Mouse (Mus musculus) macrophage (primary cell): ENCODE results near the gene Pdzd2. TPM values are rescaled to one million over a fixed set of nuclear protein-coding genes. Genes with fewer than 3 reads are reported as not detected.

Source experiments
- H3K27ac ChIP-seq: fragments of 350-480 bp; formaldehyde crosslinking; 2 replicates; pipeline ENCODE4 v1.9.0; 2021
- H3K36me3 ChIP-seq: fragments of 350-480 bp; formaldehyde crosslinking; 2 replicates; pipeline ENCODE4 v1.9.0; 2021; ENCODE audit errors: inconsistent target
- H3K4me3 ChIP-seq: fragments of 350-480 bp; formaldehyde crosslinking; 2 replicates; pipeline ENCODE4 v1.9.0; 2021; ENCODE audit errors: inconsistent target
- H3K79me2 ChIP-seq: fragments of 350-480 bp; formaldehyde crosslinking; 2 replicates; pipeline ENCODE4 v1.9.0; 2021; ENCODE audit errors: inconsistent target
- WGBS: methylation state at CpG from one replicate; pipeline ENCODE4 v1.1.7; 2026; ENCODE audit warnings: inconsistent platforms; ENCODE audit not compliant: missing documents; 5-methylcytosine and 5-hydroxymethylcytosine counted together
- polyA plus RNA-seq: library from polyadenylated mRNA; stranded (reverse); fragments of 250-400 nt; gene quantifications from 3 replicates; pipeline ENCODE4 v1.2.4, GENCODE M21; 2018; ENCODE audit warnings: inconsistent platforms

The Pdzd2 gene
- polyA plus RNA-seq, 1 experiment from 2014 or later = not detected

DNA sequence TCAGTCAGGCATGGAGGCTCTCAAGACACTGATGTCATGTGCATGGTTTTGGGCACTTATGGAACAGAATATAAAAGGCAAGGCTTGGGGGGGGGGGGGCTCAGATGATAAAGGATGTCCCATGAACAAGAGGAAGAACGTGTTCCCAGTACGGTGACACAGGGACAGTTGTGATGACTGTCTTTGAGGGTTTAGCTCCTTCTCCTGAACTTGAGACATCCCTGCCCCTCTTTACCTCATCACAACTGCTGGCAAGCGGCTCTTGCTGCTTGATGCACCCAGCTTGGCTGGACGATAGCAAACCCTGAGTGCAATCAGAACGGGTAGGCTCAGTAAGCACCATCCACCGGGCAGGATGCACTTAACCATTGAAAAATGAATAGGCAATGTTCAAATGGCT is 192.9 kb downstream of the Pdzd2 start:
- no peaks in the 10 kb centered on the region for H3K36me3 ChIP-seq
- no peaks in the 10 kb centered on the region for H3K79me2 ChIP-seq
- H3K27ac ChIP-seq = no peak overlapping the region
- no peak overlapping the region for H3K4me3 ChIP-seq
- WGBS = 93% methylated on average over 6 of the region's 6 CpGs

DNA sequence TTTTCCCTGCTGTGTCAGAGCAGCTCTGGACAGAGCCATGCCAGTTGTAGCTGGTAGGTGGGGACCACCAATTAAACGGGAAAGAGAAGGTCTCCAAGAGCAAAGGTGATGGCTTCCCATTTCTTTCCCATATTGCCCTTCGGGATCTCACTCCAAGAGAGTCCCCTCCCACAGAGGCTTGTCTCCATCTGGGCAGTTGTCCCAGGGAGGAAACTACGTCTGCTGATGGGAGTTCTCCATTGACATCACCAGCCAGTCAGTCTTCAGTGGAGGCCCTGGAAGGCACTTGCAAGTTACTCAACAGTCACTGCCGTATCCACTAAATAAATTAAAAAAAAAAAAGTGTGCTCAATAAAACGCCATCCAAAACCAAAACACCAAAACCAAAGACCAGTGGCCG is 194.1 kb downstream of the Pdzd2 start:
- H3K36me3 ChIP-seq = no peaks in the 10 kb centered on the region
- H3K27ac ChIP-seq = no peak overlapping the region
- 84% methylated on average over 6 of the region's 6 CpGs for WGBS
- H3K4me3 ChIP-seq = no peak overlapping the region
- H3K79me2 ChIP-seq = no peaks in the 10 kb centered on the region

- H3K79me2 ChIP-seq = no peaks in the 10 kb centered on the region
- no peak overlapping the region for H3K4me3 ChIP-seq
- WGBS = 100% methylated on average over 3 of the region's 3 CpGs
- no peaks in the 10 kb centered on the region for H3K36me3 ChIP-seq
- H3K27ac ChIP-seq = no peak overlapping the region
Observed at GRCm38 (mm10) chr15:12545220-12545619, 194.5 kb downstream of the Pdzd2 start.

- no peak overlapping the region for H3K4me3 ChIP-seq
- H3K27ac ChIP-seq = no peak overlapping the region
- no peaks in the 10 kb centered on the region for H3K36me3 ChIP-seq
- 94% methylated on average over 13 of the region's 13 CpGs for WGBS
- H3K79me2 ChIP-seq = no peaks in the 10 kb centered on the region
Observed at GRCm38 (mm10) chr15:12543686-12544325, 195.9 kb downstream of the Pdzd2 start.

DNA sequence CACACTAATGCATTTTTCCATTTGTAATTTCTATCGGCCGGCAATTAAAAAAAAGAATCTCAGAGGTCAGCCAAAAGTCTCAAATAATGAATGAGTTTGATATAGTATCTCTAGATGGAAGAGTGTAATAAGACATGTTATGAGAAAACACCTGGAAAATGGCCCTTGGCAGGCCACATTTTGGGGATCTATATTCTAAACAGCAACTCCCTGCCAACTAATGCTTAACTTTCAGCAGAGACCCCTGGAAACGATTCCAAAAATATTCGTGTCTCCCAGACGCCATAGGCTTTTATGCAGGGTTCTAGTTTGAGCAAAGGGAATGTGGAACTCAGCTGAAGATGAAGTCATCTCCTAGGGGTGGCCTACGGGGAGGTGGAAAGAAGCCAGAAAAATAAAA is 197.4 kb downstream of the Pdzd2 start:
- H3K36me3 ChIP-seq = no peaks in the 10 kb centered on the region
- no peaks in the 10 kb centered on the region for H3K79me2 ChIP-seq
- H3K4me3 ChIP-seq = no peak overlapping the region
- WGBS = 94% methylated on average over 6 of the region's 6 CpGs
- H3K27ac ChIP-seq = no peak overlapping the region

DNA sequence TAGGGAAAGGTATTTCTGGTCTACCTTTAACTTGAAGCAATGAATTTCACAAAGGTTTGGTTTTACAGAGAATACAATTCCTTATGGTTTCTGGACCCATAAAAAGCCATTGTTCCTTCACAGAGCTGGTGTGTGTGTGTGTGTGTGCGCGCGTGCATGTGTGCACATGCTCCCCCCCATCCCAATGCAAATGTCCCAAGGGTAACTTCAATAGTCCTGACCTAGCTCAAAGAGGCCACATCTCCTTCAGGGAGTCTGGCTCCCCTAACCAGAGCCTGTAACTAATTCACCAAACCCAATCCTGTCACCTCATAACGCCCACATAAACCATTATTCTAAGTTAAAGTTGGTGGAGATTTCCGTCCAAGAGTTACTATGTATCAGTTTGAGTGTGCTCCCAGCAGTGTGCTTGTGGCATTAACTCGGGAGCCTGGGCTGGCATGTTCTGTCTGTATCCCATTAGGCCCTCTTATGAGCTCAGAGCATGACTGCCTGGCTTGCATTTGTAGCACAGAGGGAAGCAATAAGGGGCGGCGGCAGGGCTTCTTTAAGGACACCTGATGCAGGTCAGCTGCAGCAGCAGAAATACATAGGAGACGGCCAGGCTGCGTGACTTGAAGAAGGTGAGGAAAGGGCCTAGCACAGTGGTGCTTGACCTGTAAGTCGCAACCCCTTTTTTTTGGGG is 200.0 kb downstream of the Pdzd2 start:
- 92% methylated on average over 11 of the region's 11 CpGs for WGBS
- H3K4me3 ChIP-seq = no peak overlapping the region
- no peaks in the 10 kb centered on the region for H3K79me2 ChIP-seq
- H3K27ac ChIP-seq = no peak overlapping the region
- H3K36me3 ChIP-seq = no peaks in the 10 kb centered on the region

GRCm38 (mm10) chr15:12533254-12533653 is 206.5 kb downstream of the Pdzd2 start:
- no peak overlapping the region for H3K27ac ChIP-seq
- WGBS = 95% methylated on average over 5 of the region's 5 CpGs
- H3K4me3 ChIP-seq = no peak overlapping the region
- no peaks in the 10 kb centered on the region for H3K36me3 ChIP-seq
- H3K79me2 ChIP-seq = no peaks in the 10 kb centered on the region

- no peaks in the 10 kb centered on the region for H3K36me3 ChIP-seq
- no peaks in the 10 kb centered on the region for H3K79me2 ChIP-seq
- 92% methylated on average over 4 of the region's 4 CpGs for whole genome bisulfite sequencing
- H3K4me3 ChIP-seq = no peak overlapping the region
- H3K27ac ChIP-seq = no peak overlapping the region
Observed at GRCm38 (mm10) chr15:12532568-12532967, 207.2 kb downstream of the Pdzd2 start.

DNA sequence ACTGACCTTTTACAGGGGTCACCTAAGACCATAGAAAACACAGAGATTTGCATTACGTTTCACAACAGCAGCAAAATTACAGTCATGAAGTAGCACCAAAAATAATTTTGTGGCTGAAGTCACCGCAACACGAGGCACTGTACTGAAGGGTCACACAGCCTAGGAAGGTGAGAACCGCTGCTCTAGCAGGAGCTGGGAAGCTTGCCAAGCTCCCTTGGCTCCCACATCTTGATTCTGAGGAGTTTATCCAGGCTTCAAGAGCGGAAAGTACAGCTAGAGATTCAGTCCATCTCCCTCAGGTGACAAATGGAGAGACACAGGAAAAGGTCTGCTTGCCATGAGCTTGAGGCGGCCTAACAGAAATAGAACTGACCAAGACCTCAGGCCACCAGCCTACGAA is 216.9 kb downstream of the Pdzd2 start:
- Histone ChIP-seq H3K79me2 (no peaks in the 10 kb centered on the region), H3K36me3 (no peaks in the 10 kb centered on the region), H3K4me3 (no peak overlapping the region), H3K27ac (no peak overlapping the region)
- 93% methylated on average over 7 of the region's 7 CpGs for WGBS

DNA sequence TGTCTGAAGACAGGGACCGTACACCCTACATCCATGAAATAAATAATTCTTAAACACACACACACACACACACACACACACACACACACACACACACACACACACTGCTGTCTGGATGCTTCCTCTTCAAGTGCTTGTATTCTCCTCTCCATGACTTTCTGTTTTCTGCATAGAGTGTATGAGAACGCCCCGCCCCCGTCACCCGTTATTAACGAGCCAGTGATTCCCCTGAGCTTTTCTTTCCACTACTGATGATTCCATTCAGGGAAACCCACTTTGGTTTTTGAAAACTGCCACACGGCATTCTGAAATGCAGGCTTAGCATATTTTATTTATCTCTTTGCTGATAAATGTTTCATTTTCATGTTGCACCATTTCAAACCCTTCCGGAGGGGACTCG is 219.4 kb downstream of the Pdzd2 start:
- Histone ChIP-seq H3K36me3 (no peaks in the 10 kb centered on the region), H3K79me2 (no peaks in the 10 kb centered on the region), H3K4me3 (no peak overlapping the region), H3K27ac (no peak overlapping the region)
- WGBS = 57% methylated on average over 9 of the region's 9 CpGs

DNA sequence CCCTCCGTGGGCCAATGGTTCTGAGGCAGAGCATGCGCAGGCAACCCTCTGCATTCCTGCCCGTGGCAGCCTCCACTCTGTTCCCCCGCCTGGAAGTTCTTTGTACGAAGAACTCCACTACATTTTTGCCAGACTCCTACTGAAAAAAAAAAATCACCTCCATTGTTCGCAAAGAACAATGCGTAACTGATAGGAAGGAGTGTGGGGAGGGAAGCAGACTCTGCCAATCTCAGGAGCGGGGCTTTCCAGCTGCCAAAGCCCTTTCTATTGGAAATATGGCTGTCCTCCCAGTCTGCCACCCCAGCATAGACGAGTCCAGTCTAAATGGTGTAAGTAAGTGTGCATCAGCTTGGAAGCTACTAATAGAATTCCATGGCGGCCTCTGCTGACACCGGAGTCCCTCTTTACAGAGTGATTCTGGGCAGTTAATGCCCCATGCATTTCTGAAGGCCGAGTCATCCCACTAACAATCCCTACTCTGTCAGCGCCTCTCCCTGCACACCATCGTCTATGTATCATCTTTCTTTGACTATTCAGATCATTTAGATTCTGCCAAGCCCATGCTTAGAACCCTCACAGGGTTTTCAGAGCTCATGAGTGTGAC is 221.3 kb downstream of the Pdzd2 start:
- Histone ChIP-seq H3K4me3 (no peak overlapping the region), H3K36me3 (no peaks in the 10 kb centered on the region), H3K27ac (no peak overlapping the region), H3K79me2 (no peaks in the 10 kb centered on the region)
- 95% methylated on average over 14 of the region's 14 CpGs for WGBS

GRCm38 (mm10) chr15:12517314-12517813 is 222.4 kb downstream of the Pdzd2 start:
- H3K79me2 ChIP-seq = no peaks in the 10 kb centered on the region
- H3K4me3 ChIP-seq = no peak overlapping the region
- no peak overlapping the region for H3K27ac ChIP-seq
- WGBS = 85% methylated on average over 9 of the region's 9 CpGs
- H3K36me3 ChIP-seq = no peaks in the 10 kb centered on the region

DNA sequence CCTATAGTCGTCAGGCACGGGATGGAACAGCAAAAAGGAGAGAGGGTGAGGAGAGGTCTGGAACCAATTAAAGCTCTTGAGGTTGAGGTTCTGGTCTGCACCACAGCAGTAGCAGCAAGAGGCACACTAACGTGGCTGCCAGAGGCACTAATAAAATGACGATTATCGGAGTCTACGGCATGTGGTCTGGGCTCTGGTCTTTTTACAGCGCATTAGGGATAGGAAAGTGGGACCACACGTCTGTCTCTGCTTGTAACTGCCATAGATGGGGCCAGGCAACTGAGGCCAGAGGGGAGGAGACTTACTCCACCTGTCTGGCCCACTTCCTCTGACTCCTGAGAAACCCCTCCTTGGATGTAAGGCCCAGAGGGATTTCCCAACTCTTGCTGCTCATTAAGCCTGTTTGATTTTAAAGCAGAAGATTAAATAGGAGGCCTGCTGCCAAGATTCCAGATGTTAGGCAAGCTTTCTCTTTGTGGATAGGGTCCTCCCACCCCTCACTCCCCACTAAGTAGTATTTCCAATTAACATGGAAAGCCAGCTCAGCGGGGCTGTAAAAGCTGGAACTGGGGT is 224.4 kb downstream of the Pdzd2 start:
- Histone ChIP-seq H3K4me3 (no peak overlapping the region), H3K27ac (no peak overlapping the region), H3K79me2 (no peaks in the 10 kb centered on the region), H3K36me3 (no peaks in the 10 kb centered on the region)
- 97% methylated on average over 9 of the region's 9 CpGs for WGBS

- Histone ChIP-seq H3K4me3 (no peak overlapping the region), H3K36me3 (no peaks in the 10 kb centered on the region), H3K79me2 (no peaks in the 10 kb centered on the region), H3K27ac (no peak overlapping the region)
- 78% methylated on average over 9 of the region's 9 CpGs for WGBS
Observed at GRCm38 (mm10) chr15:12513526-12513925, 226.2 kb downstream of the Pdzd2 start.
